Mouse (Mus musculus) liver, adult 2 months (tissue): Measurements from ENCODE around the gene Gm49337.

Source experiments
- CTCF ChIP-seq: fragments of 200-500 bp; IDR thresholded peaks from 2 replicates; pipeline ENCODE4 v1.5.1; 2011; ENCODE audit warnings: low read depth, low read length, control low read depth
- POLR2A ChIP-seq: fragments of 200-500 bp; IDR thresholded peaks from 2 replicates; pipeline ENCODE4 v1.6.1; 2011; ENCODE audit warnings: low read length, control low read depth; ENCODE audit not compliant: insufficient read depth; ENCODE audit errors: extremely low read depth

DNA sequence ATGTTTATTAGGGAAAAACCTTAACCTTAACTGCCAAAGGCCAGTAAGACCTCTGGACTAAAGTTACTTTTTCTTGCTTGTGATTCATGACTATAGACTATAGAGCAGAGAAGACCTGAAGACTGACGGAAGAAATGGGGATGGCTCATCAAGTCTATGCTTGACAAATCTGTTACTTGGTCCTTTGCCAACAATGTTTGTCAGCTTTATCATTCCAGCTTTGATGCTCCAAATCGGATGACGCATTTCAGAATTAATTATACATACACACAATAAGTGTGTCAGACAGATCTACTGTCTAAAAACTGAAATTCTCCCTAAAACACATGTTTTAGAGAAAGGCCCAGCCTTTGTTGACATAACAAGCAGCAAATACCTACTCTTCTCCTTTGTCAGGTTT is 156.1 kb downstream of the Gm49337 start:
- TF ChIP-seq CTCF (no peak), POLR2A (no peak)
